Mouse (Mus musculus): Measurements from ENCODE around the gene Eif4g1. TPM values are rescaled to one million over a fixed set of nuclear protein-coding genes. Genes with fewer than 3 reads are reported as not detected.

The Eif4g1 gene
- polyA plus RNA-seq, 1 experiment from 2014 or later = 213 TPM

DNA sequence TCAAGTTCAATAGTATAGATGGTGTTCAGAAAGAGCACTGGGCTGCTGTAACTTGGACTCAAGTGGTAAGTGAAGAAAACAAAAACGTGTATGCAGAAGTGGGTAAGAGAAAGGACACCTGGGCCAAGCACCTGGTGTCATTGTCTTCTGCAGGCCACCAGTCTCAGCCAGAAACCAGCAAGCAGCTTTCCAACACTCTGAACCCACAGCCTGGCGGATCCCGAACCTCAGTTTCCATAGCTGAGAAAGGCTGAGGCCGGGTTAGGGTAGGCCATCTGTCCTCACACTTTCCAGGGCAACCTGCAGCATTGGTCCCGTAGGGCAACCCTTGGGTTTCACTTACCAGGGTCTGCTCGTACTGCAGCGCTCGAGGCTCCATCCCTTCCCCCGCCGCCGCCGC is 47.5 kb downstream of the Eif4g1 start:
- Histone ChIP-seq H3K36me3 (ENCODE audit: control insufficient read depth, insufficient read depth, low read length) (peaks cover 19% of the 10 kb centered on the region; the same call in 1 of the 2 replicates), H3K9me3 (ENCODE audit: control insufficient read depth, low read length) (no peaks in the 10 kb centered on the region), H3K9ac (ENCODE audit: low read depth, low read length) (peak overlapping the region; percentile 68), H3K4me3 (ENCODE audit: low read length) (peak overlapping the region; percentile 61), H3K4me2 (replicated peaks; ENCODE audit: low read depth, low read length) (peak overlapping the region; percentile 80), H3K27ac (ENCODE audit: low read depth, low read length) (peak overlapping the region; percentile 97), H3K4me1 (ENCODE audit: control insufficient read depth, insufficient read depth, low read length) (peaks cover 13% of the 10 kb centered on the region; the same call in 1 of the 2 replicates), H3K27me3 (ENCODE audit: control insufficient read depth, insufficient read depth, low read length) (no peaks in the 10 kb centered on the region)
- ATAC-seq (ENCODE audit: low FRiP score, low TSS enrichment) = no peak
- WGBS = 2% methylated on average over 12 of the region's 12 CpGs

DNA sequence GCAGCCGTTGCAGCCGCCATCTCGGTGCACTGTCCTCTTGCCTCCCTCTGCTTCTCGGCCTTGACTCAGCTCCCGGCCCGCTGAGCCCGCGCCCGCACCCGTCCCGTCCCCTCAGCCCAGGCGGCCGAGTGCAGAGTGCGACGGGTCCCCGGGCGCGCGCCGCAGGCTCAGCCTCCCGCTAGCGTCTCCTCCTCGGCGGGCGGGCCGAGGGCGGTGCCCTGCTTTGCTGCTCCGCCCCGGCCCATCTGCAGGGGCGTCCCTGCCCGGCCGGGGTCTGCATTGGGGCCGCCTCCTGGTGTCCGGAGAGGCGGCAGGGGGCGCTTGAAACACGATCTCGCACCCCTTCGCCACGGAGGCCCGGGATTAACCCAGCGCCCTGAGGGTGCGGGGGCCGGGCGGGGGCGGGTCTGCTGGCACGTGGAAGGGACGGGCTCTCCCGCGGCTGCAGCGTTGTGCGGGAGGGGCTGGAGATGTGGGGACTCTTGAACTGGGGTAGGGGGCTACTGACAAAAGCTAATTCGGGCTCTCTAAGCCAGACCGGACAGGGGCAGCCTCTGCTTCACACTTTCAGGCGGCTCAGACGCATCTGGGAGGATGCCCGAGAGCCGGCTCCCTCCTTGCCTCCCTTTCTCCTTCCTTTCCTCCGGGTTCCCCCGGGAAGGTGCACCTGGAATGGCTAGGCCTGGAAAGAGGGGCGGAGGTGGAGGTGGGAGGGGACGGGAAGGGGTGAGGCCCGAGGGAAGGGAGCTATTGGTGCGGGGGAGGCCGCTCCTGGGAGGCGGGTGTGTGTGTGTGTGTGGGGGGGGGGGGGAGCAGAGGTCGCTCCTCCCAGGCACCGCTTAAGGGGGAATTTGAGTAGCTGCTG is 48.1 kb downstream of the Eif4g1 start:
- no peaks in the 10 kb centered on the region for H3K9me3 ChIP-seq (ENCODE audit: control insufficient read depth, low read length)
- peak overlapping the region; percentile 61 for H3K4me3 ChIP-seq (ENCODE audit: low read length)
- peak; percentile 86 for ATAC-seq (ENCODE audit: low FRiP score, low TSS enrichment)
- no peaks in the 10 kb centered on the region for H3K27me3 ChIP-seq (ENCODE audit: control insufficient read depth, insufficient read depth, low read length)
- H3K9ac ChIP-seq (ENCODE audit: low read depth, low read length) = peak overlapping the region; percentile 68
- peaks cover 20% of the 10 kb centered on the region; the same call in 1 of the 2 replicates for H3K36me3 ChIP-seq (ENCODE audit: control insufficient read depth, insufficient read depth, low read length)
- H3K4me1 ChIP-seq (ENCODE audit: control insufficient read depth, insufficient read depth, low read length) = peaks cover 13% of the 10 kb centered on the region; the same call in 1 of the 2 replicates
- H3K4me2 ChIP-seq (replicated peaks; ENCODE audit: low read depth, low read length) = peak overlapping the region; percentile 80
- peak overlapping the region; percentile 97 for H3K27ac ChIP-seq (ENCODE audit: low read depth, low read length)
- under 1% methylated on average over 65 of the region's 68 CpGs for WGBS

DNA sequence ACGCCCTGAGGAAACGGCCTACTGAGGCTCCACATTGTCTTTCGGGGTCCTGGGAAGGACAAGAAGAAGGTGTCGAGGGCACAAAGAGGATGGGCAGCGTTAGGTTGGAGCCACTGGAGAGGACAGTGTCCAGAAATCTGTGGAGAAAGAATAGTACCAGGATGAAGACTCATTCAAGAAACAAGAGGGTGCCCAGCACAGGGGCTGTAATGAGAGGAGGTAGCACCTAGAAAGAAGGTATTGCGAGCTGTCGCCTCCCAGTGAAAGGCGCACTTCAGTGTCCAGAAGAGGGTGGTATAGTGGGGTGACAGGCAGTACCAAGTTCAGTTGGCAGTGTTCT is 48.7 kb downstream of the Eif4g1 start:
- Histone ChIP-seq H3K4me1 (ENCODE audit: control insufficient read depth, insufficient read depth, low read length) (peaks cover 13% of the 10 kb centered on the region; the same call in 1 of the 2 replicates), H3K36me3 (ENCODE audit: control insufficient read depth, insufficient read depth, low read length) (peaks cover 21% of the 10 kb centered on the region), H3K4me2 (replicated peaks; ENCODE audit: low read depth, low read length) (peak overlapping the region; percentile 80), H3K9ac (ENCODE audit: low read depth, low read length) (peak overlapping the region; percentile 68), H3K4me3 (ENCODE audit: low read length) (peak overlapping the region; percentile 61), H3K9me3 (ENCODE audit: control insufficient read depth, low read length) (no peaks in the 10 kb centered on the region), H3K27ac (ENCODE audit: low read depth, low read length) (peak overlapping the region; percentile 97), H3K27me3 (ENCODE audit: control insufficient read depth, insufficient read depth, low read length) (no peaks in the 10 kb centered on the region)
- no peak for ATAC-seq (ENCODE audit: low FRiP score, low TSS enrichment)
- whole genome bisulfite sequencing = 0% methylated on average over 8 of the region's 8 CpGs

DNA sequence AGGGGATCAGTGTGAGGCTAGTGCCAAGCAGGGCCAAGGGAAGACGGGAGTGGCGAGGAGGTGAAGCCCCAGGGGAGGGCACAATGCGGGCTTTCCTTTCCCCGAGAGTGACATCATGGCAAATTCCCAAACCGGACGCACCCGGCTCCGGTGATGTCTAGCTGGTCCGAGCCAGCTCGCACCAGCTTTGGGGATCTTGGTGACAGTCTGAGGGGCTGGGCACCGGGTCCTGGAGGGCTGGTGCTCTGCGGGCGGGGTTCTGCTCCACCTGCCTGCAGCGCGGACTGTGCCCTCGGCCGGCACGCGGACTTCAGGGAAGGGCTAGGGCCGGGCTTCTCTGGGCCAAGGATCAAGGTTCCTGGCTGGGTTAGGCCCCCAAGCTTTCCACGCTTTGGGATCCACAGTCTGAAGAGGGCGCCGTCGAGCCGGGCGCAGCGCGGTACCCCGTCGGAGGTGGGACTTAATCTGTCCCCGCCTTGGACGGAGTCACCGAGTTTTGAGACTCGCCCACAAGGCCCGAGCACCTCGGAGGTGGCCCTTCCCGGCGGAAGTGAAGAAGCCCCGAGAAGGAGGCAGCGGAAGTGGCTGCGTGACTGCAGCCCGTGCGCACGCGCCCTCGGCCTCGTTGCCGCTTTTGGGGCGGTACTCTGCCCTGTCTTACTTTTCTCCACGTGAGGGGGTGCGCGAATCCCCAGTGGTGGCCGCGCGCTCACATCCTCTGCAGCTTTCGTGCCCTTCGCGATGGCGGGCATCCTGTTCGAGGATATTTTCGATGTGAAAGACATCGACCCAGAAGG is 49.3 kb downstream of the Eif4g1 start, which contains the start of the genes Polr2h and Clcn2:
TSS of gene Polr2h (plus strand) at position 485 of the 797 bp plus-strand sequence.
TSS of gene Clcn2 (minus strand) at position 566 of the 797 bp plus-strand sequence.
- Histone ChIP-seq H3K27ac (ENCODE audit: low read depth, low read length) (peak within 1 kb of the TSS; percentile 97), H3K9me3 (ENCODE audit: control insufficient read depth, low read length) (no peaks in the 10 kb centered on the region), H3K9ac (ENCODE audit: low read depth, low read length) (peak within 1 kb of the TSS; percentile 68), H3K4me3 (ENCODE audit: low read length) (peak within 1 kb of the TSS; percentile 61), H3K27me3 (ENCODE audit: control insufficient read depth, insufficient read depth, low read length) (no peaks in the 10 kb centered on the region), H3K4me2 (replicated peaks; ENCODE audit: low read depth, low read length) (peak within 1 kb of the TSS; percentile 80), H3K4me1 (ENCODE audit: control insufficient read depth, insufficient read depth, low read length) (peaks cover 13% of the 10 kb centered on the region; the same call in 1 of the 2 replicates), H3K36me3 (ENCODE audit: control insufficient read depth, insufficient read depth, low read length) (peaks cover 27% of the 10 kb centered on the region)
- ATAC-seq (ENCODE audit: low FRiP score, low TSS enrichment) = peak; percentile 77
- under 1% methylated on average over 61 of the region's 62 CpGs for WGBS

DNA sequence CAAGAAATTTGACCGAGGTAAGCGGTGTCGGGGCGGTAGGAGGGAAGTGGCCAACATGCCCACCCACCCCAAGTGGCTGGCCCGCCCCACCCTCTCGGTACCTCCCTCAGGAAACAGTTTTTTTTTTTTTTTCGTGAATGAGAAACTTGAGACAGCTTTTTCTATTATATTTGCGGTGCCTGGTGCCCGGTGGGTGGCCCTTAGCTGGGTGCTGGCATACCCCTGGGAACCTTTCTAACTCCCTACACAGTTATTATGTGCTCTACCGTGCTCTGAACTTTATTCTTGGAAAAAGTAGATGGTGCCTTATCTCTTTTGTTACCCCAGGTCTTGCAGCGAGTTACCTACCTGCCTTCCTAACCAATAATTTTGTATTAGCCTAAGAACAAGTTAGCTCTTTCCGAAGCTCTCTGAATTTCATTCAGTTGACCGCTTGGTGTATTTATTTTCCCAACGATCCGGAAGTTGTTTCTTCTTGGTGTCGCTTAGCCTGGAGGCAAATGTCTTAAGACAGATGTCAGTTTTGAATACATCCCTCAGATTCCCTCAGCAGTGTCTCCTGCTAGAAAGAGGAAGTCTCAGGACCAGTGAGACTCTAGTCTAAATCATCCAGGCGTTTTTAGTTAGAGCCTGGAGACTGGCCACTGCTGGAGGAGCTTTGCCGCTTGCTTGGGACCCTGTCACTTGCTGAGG is 50.0 kb downstream of the Eif4g1 start:
- Histone ChIP-seq H3K4me3 (ENCODE audit: low read length) (peak overlapping the region; percentile 61), H3K9me3 (ENCODE audit: control insufficient read depth, low read length) (no peaks in the 10 kb centered on the region), H3K9ac (ENCODE audit: low read depth, low read length) (peak overlapping the region; percentile 63), H3K4me1 (ENCODE audit: control insufficient read depth, insufficient read depth, low read length) (peaks cover 13% of the 10 kb centered on the region; the same call in 1 of the 2 replicates), H3K36me3 (ENCODE audit: control insufficient read depth, insufficient read depth, low read length) (peaks cover 29% of the 10 kb centered on the region), H3K27me3 (ENCODE audit: control insufficient read depth, insufficient read depth, low read length) (no peaks in the 10 kb centered on the region), H3K4me2 (replicated peaks; ENCODE audit: low read depth, low read length) (peak overlapping the region; percentile 80), H3K27ac (ENCODE audit: low read depth, low read length) (peak overlapping the region; percentile 97)
- ATAC-seq (ENCODE audit: low FRiP score, low TSS enrichment) = peak; percentile 13
- WGBS = 2% methylated on average over 18 of the region's 18 CpGs

DNA sequence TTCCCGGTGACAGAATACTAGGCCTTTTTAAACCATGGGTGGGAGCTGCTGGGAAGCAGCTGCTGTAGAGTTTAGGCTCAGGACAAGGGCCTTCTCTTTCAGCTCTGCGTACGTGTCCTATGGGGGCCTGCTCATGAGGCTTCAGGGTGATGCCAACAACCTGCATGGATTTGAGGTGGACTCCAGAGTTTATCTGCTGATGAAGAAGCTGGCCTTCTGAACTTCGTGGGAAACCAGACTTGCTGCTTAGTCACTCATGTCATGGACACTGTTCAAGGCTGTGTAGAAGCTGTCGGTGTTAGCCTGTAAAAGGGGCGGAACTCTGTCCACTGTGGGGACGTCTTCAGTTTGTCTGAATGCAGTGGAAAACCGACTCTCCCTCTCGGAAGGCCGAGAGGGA is 53.7 kb downstream of the Eif4g1 start:
- no peaks in the 10 kb centered on the region for H3K9me3 ChIP-seq (ENCODE audit: control insufficient read depth, low read length)
- WGBS = 89% methylated on average over 10 of the region's 10 CpGs
- H3K4me3 ChIP-seq (ENCODE audit: low read length) = no peak overlapping the region
- H3K4me1 ChIP-seq (ENCODE audit: control insufficient read depth, insufficient read depth, low read length) = 0 out of 2 replicates have a peak, but pooled peaks cover 3% of the 10 kb centered on the region
- no peak overlapping the region for H3K27ac ChIP-seq (ENCODE audit: low read depth, low read length)
- no peak for ATAC-seq (ENCODE audit: low FRiP score, low TSS enrichment)
- H3K36me3 ChIP-seq (ENCODE audit: control insufficient read depth, insufficient read depth, low read length) = peaks cover 29% of the 10 kb centered on the region
- H3K9ac ChIP-seq (ENCODE audit: low read depth, low read length) = no peak overlapping the region
- H3K4me2 ChIP-seq (replicated peaks; ENCODE audit: low read depth, low read length) = no peak overlapping the region
- no peaks in the 10 kb centered on the region for H3K27me3 ChIP-seq (ENCODE audit: control insufficient read depth, insufficient read depth, low read length)

DNA sequence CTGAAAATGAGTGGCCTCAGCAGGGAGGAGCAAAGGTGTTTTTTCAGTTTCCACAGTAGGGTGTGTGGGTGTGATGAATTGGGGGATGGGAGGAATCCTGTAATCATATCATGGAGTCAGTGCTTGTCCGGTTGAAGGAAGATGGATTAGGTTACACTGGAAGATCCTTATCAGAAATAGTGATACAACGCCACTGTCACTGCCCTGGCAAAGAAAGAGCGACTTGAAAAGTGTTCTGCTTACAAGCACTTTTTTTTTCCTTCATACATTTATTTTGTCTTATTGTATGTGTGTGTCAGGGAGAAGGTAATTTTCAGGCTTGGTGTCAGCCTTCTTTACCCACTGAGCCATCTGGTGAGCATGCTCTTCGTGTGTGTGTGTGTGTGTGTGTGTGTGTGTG is 54.6 kb downstream of the Eif4g1 start:
- ATAC-seq (ENCODE audit: low FRiP score, low TSS enrichment) = no peak
- no peak overlapping the region for H3K4me2 ChIP-seq (replicated peaks; ENCODE audit: low read depth, low read length)
- no peaks in the 10 kb centered on the region for H3K9me3 ChIP-seq (ENCODE audit: control insufficient read depth, low read length)
- no peak overlapping the region for H3K9ac ChIP-seq (ENCODE audit: low read depth, low read length)
- peaks cover 29% of the 10 kb centered on the region for H3K36me3 ChIP-seq (ENCODE audit: control insufficient read depth, insufficient read depth, low read length)
- H3K27me3 ChIP-seq (ENCODE audit: control insufficient read depth, insufficient read depth, low read length) = no peaks in the 10 kb centered on the region
- H3K4me1 ChIP-seq (ENCODE audit: control insufficient read depth, insufficient read depth, low read length) = 0 out of 2 replicates have a peak, but pooled peaks cover 3% of the 10 kb centered on the region
- no peak overlapping the region for H3K4me3 ChIP-seq (ENCODE audit: low read length)
- WGBS = 56% methylated on average over 4 of the region's 4 CpGs
- H3K27ac ChIP-seq (ENCODE audit: low read depth, low read length) = no peak overlapping the region

DNA sequence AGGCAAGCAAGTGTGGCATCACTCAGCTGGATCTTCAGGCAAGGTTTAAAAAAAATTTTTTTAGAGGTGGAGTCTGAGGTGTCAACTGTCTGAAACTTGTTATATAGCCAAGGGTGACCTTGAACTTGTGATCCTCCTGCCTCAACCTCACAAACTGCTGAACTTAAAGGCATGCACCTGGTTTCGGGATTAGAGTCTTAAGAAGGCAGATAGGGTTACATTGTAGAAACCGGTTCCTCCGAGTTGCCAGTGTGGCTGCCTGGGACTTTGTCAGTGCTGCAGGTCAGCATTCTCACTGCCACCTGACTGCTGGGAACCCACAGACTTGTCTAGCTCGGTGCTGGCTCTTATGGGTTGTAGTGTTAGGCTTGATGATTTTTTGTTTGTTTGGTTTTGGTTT is 55.1 kb downstream of the Eif4g1 start:
- Histone ChIP-seq H3K9me3 (ENCODE audit: control insufficient read depth, low read length) (no peaks in the 10 kb centered on the region), H3K27ac (ENCODE audit: low read depth, low read length) (no peak overlapping the region), H3K4me1 (ENCODE audit: control insufficient read depth, insufficient read depth, low read length) (0 out of 2 replicates have a peak, but pooled peaks cover 3% of the 10 kb centered on the region), H3K9ac (ENCODE audit: low read depth, low read length) (no peak overlapping the region), H3K27me3 (ENCODE audit: control insufficient read depth, insufficient read depth, low read length) (no peaks in the 10 kb centered on the region), H3K36me3 (ENCODE audit: control insufficient read depth, insufficient read depth, low read length) (peaks cover 29% of the 10 kb centered on the region), H3K4me2 (replicated peaks; ENCODE audit: low read depth, low read length) (no peak overlapping the region), H3K4me3 (ENCODE audit: low read length) (no peak overlapping the region)
- 40% methylated on average over 4 of the region's 4 CpGs for WGBS
- ATAC-seq (ENCODE audit: low FRiP score, low TSS enrichment) = no peak
